Mouse (Mus musculus) left cerebral cortex, adult 8-10 months (tissue): ENCODE measurements around the gene Gatad2a. TPM values are rescaled to one million over a fixed set of nuclear protein-coding genes. Genes with fewer than 3 reads are reported as not detected.

ENCODE experiments used
- DNase-seq, 2 experiments: peaks; one replicate each; pipeline ENCODE4 v3.0.0; 2022; ENCODE audit warnings: low spot score in 2 of 2
- total RNA-seq, 4 experiments: library from RNA; stranded (reverse); gene quantifications; 2 replicates each; pipeline ENCODE4 v1.2.4; 2022

Gene Gatad2a
- total RNA-seq, 4 experiments from 2014 or later = 29.7 to 38.2 (median 30.4) TPM

- DNase-seq = no peak
Measured at GRCm38 (mm10) chr8:69938245-69938982, 57.8 kb downstream of the Gatad2a start.

- no peak for DNase-seq
Measured at GRCm38 (mm10) chr8:69937466-69937865, 58.7 kb downstream of the Gatad2a start.

- no peak for DNase-seq
Measured at GRCm38 (mm10) chr8:69936050-69936794, 60.0 kb downstream of the Gatad2a start.

DNA sequence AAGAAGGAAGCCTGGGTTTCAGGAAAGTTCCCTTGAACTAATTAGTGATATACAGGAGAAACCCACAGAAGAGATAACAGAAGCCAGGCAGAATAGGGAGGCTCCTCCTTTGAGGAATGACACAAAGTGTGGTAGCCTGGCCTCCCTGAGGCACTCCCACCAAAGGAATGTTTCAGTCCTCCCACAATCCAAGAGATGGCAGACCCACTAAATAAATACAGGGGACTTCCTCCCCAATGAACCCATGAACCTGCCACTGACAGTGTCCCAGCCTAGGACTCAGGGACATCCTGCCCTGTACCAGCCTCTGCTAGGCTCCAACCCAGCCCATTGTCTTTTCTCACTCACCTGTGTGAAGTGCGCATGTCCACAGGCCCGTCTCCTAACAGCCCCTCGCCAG lies 60.8 kb downstream of the Gatad2a start:
- DNase-seq = no peak

DNA sequence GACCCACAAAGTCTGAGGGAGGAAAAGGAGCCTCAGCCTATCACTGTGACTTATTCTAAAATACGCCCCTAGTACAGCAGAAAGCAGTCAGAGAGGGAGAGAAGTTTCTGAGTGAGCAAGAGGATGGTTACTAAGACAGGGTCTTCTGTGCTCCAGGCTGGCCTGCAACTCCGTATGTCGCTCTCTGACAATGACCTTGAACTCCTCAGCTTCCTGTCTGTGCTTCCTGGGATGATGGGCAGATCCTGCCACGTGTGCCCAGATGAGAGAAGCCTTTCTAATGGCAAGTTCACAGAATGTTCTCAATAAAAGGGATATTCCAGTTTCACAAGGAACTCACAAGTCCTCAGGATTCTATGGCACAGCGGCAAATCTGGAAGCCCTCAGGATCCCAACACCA lies 61.6 kb downstream of the Gatad2a start:
- DNase-seq = no peak

DNA sequence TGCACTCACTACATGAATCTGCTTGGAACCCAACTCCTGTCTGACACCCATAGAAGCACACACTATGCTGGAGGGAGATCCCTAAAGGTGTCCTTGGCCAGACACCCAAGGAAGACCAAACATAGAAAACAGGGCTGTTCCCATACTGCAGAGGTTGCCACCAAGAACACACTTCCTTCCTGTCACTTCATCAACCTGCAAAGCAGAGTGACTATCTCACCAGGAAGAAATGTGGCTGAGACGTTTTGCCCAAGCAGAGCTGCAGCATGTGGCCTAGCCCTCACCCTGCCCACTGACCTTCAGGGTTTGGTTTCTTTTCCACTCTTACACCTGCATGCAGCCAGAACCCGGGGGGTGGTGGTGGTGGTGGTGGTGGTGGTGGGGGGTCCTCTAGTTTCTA lies 62.4 kb downstream of the Gatad2a start:
- no peak for DNase-seq

- no peak for DNase-seq
Measured at GRCm38 (mm10) chr8:69926901-69927300, 69.3 kb downstream of the Gatad2a start.

- no peak for DNase-seq
Measured at GRCm38 (mm10) chr8:69923986-69924385, 72.2 kb downstream of the Gatad2a start.

- DNase-seq = no peak
Measured at GRCm38 (mm10) chr8:69921141-69921540, 75.0 kb downstream of the Gatad2a start.

- DNase-seq = no peak
Measured at GRCm38 (mm10) chr8:69919876-69920662, 76.1 kb downstream of the Gatad2a start.

DNA sequence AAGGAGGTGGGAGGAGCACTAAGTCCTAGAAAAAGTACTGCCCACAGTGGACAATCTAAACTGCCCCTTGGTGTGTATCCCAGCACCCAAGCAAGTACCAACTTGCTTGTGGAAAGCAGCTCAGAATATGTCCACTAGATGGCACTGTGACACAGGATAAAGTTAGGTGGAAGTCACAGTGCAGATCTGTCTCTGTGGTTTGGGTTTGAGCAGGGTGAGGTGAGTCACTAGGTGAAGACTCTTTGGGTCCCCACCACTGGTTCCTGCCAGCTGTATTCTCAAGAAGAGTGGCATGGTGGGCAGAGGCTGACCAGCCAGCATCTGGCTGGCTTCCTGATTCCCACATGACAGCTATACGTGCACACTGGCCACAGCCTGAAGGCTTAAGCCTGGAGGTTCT lies 77.2 kb downstream of the Gatad2a start:
- peak; percentile 62 to 64 for DNase-seq

DNA sequence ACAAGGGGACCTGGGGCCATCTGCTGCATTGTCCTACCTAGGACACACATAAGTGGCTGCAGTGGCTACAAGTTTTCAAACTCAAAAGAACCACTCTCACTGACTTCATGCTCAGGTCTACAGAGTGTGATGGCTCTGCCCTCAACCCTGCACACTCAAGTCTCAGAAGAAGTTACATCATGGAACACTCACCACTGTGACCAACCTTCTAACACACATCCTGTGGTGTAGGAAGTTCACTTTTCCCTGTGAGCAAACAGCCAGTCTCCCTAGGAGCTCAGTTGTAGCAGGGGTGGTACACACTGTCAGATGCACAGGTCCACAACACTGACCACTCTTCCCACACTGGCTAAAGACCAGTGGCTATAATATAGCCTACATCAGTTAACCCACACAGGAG lies 77.7 kb downstream of the Gatad2a start:
- DNase-seq = no peak

DNA sequence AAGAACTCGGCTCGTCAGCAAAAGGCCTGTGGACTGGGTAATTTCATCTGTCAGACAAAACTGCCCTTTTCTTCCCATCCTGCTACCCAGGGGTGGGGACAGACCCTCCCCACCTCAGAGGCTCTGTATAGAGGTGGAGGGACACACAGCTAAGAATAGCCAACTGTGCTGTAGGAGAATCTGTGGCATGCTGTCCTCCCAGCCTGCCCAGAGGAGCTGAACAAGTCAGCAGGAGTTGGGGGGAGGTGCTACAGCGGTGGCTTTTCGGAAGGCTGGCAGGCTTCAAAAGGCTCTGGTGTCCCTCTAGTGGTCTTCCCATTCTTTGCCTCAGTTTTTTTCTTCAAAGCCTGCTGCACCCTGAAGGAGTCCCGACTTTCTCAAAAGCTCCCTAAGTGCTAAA lies 80.4 kb downstream of the Gatad2a start:
- no peak for DNase-seq

GRCm38 (mm10) chr8:69914526-69914925 lies 81.7 kb downstream of the Gatad2a start:
- no peak for DNase-seq

DNA sequence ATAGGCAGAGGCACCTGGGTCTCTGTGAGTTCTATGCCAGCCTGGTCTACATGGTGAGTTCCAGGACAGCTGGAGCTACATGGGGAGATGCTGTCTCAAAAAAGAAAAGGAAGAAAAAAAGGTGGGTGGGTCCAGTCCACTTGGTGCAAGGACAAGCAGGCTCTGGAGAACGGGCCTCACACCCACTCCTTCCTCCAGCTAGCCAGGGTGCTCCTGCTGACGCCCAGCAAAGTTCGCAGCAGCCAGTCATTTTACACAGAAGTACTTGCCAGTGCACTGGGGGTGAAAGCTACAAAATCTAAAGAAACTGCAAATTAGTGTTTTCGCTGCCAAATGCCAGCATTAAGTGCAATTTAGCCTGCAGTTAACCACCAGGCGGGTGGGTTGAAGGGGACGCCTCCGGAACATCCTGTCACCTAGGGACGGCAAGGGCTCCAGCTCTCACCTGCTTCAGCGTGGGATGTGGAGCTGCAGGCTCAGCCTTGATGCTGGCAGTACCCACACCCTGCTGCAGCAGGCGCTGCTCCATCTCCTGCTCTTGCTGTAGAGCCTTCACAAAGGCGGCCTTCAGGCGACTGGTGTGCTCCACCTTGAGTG lies 83.6 kb downstream of the Gatad2a start:
- peak; percentile 53 to 72 for DNase-seq

- DNase-seq = no peak
Measured at GRCm38 (mm10) chr8:69911917-69912316, 84.3 kb downstream of the Gatad2a start.

- DNase-seq = no peak
Measured at GRCm38 (mm10) chr8:69907106-69907505, 89.1 kb downstream of the Gatad2a start.

GRCm38 (mm10) chr8:69906260-69906659 lies 89.9 kb downstream of the Gatad2a start:
- DNase-seq = no peak

DNA sequence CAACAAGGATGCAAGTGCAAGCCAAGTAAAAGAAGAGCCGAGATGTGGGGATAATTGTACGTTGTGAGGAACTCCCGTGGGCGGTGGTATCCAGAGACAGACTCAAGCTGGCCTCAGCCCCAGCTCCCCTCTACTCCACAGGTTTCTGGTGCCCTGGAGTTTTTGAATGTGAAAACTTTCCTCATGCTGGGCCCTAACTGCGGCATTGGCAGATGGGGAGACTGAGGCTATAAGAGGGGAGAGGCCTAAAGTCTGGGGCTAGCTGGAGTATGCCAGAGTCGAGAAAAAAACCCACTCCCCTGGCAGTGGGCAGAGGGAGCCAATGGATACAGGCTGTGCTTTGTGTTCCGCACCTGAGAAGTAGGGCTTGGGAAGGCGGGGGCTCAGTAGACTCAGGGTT lies 92.1 kb downstream of the Gatad2a start:
- no peak for DNase-seq

DNA sequence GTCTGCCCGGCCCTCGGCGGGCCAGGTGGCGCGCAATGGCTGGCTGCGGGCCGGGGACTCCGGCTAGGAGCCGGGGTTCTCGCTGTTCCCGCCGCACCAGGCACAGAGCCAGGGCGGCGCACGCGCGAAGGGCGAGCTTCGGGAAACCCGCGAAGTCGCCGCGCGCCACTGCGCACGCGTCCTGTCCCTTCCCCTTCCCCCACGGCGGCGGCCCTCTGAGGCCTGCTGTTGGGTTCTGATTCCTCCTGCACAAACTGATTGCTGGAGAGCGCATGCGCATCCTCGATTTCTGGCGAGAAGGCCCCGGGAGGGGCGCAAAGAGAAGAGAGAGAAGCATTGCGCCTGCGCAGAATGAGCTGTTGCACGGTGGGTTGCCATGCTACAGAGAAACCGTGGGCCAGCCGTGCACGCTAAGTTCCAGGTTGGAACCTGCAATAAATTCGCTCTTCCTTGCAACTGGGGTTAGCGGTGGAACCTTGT lies 93.1 kb downstream of the Gatad2a start:
- DNase-seq = peak; percentile 95 to 99
